Mouse (Mus musculus): ENCODE results near the gene Mief1.

Mief1 gene

GRCm38 (mm10) chr15:80223751-80224150, 10.1 kb upstream of the Mief1 start:
- in situ Hi-C loops (cut with MboI; ENCODE audit: low pct_unique_long_range_greater_than_20kb in 1 of 2, low sequenced_read_pairs in 2 of 2, unreplicated experiment in 1 of 2) = loop anchor here in 1 of 2 experiments (5.0 kb wide), 1 partner anchor 111 kb away; no protein-coding TSS in a partner anchor

- in situ Hi-C loops (cut with MboI; ENCODE audit: low pct_unique_long_range_greater_than_20kb in 1 of 2, low sequenced_read_pairs in 2 of 2, unreplicated experiment in 1 of 2) = no loop called here
Observed at GRCm38 (mm10) chr15:80225208-80225607, 8.6 kb upstream of the Mief1 start.

- in situ Hi-C loops (cut with MboI; ENCODE audit: low pct_unique_long_range_greater_than_20kb in 1 of 2, low sequenced_read_pairs in 2 of 2, unreplicated experiment in 1 of 2) = no loop called here
Observed at GRCm38 (mm10) chr15:80225796-80226195, 8.0 kb upstream of the Mief1 start.

GRCm38 (mm10) chr15:80228071-80228800, 5.6 kb upstream of the Mief1 start:
- in situ Hi-C loops (cut with MboI; ENCODE audit: low pct_unique_long_range_greater_than_20kb in 1 of 2, low sequenced_read_pairs in 2 of 2, unreplicated experiment in 1 of 2) = no loop called here

GRCm38 (mm10) chr15:80232331-80232730, 1.5 kb upstream of the Mief1 start:
- in situ Hi-C loops (cut with MboI; ENCODE audit: low pct_unique_long_range_greater_than_20kb in 1 of 2, low sequenced_read_pairs in 2 of 2, unreplicated experiment in 1 of 2) = no loop called here

- in situ Hi-C loops (cut with MboI; ENCODE audit: low pct_unique_long_range_greater_than_20kb in 1 of 2, low sequenced_read_pairs in 2 of 2, unreplicated experiment in 1 of 2) = no loop called here
Observed at GRCm38 (mm10) chr15:80233053-80233452, 765 bp upstream of the Mief1 start.

- in situ Hi-C loops (cut with MboI; ENCODE audit: low pct_unique_long_range_greater_than_20kb in 1 of 2, low sequenced_read_pairs in 2 of 2, unreplicated experiment in 1 of 2) = no loop called here
Observed at GRCm38 (mm10) chr15:80235535-80235934, 1.7 kb downstream of the Mief1 start, which contains the start of gene AC140267.1. TSS of gene AC140267.1 (plus strand) at chr15:80235835.

GRCm38 (mm10) chr15:80248135-80248534, 14.3 kb downstream of the Mief1 start:
- in situ Hi-C loops (cut with MboI; ENCODE audit: low pct_unique_long_range_greater_than_20kb in 1 of 2, low sequenced_read_pairs in 2 of 2, unreplicated experiment in 1 of 2) = no loop called here

- in situ Hi-C loops (cut with MboI; ENCODE audit: low pct_unique_long_range_greater_than_20kb in 1 of 2, low sequenced_read_pairs in 2 of 2, unreplicated experiment in 1 of 2) = no loop called here
Observed at GRCm38 (mm10) chr15:80248596-80248995, 14.8 kb downstream of the Mief1 start.

GRCm38 (mm10) chr15:80249672-80250071, 15.9 kb downstream of the Mief1 start:
- in situ Hi-C loops (cut with MboI; ENCODE audit: low pct_unique_long_range_greater_than_20kb in 1 of 2, low sequenced_read_pairs in 2 of 2, unreplicated experiment in 1 of 2) = no loop called here

- in situ Hi-C loops (cut with MboI; ENCODE audit: low pct_unique_long_range_greater_than_20kb in 1 of 2, low sequenced_read_pairs in 2 of 2, unreplicated experiment in 1 of 2) = no loop called here
Observed at GRCm38 (mm10) chr15:80250586-80250985, 16.8 kb downstream of the Mief1 start.

- in situ Hi-C loops (cut with MboI; ENCODE audit: low pct_unique_long_range_greater_than_20kb in 1 of 2, low sequenced_read_pairs in 2 of 2, unreplicated experiment in 1 of 2) = no loop called here
Observed at GRCm38 (mm10) chr15:80253530-80253929, 19.7 kb downstream of the Mief1 start.

GRCm38 (mm10) chr15:80254207-80254606, 20.4 kb downstream of the Mief1 start:
- in situ Hi-C loops (cut with MboI; ENCODE audit: low pct_unique_long_range_greater_than_20kb in 1 of 2, low sequenced_read_pairs in 2 of 2, unreplicated experiment in 1 of 2) = no loop called here

GRCm38 (mm10) chr15:80254847-80255645, 21.2 kb downstream of the Mief1 start, which contains the start of gene Atf4:
TSS of gene Atf4 (plus strand) at chr15:80255184.
- in situ Hi-C loops (cut with MboI; ENCODE audit: low pct_unique_long_range_greater_than_20kb in 1 of 2, low sequenced_read_pairs in 2 of 2, unreplicated experiment in 1 of 2) = no loop called here

GRCm38 (mm10) chr15:80255646-80256121, 21.9 kb downstream of the Mief1 start:
- in situ Hi-C loops (cut with MboI; ENCODE audit: low pct_unique_long_range_greater_than_20kb in 1 of 2, low sequenced_read_pairs in 2 of 2, unreplicated experiment in 1 of 2) = no loop called here

GRCm38 (mm10) chr15:80256242-80256641, 22.4 kb downstream of the Mief1 start:
- in situ Hi-C loops (cut with MboI; ENCODE audit: low pct_unique_long_range_greater_than_20kb in 1 of 2, low sequenced_read_pairs in 2 of 2, unreplicated experiment in 1 of 2) = no loop called here

GRCm38 (mm10) chr15:80256656-80257601, 23.1 kb downstream of the Mief1 start:
- in situ Hi-C loops (cut with MboI; ENCODE audit: low pct_unique_long_range_greater_than_20kb in 1 of 2, low sequenced_read_pairs in 2 of 2, unreplicated experiment in 1 of 2) = no loop called here

GRCm38 (mm10) chr15:80257602-80258239, 23.9 kb downstream of the Mief1 start:
- in situ Hi-C loops (cut with MboI; ENCODE audit: low pct_unique_long_range_greater_than_20kb in 1 of 2, low sequenced_read_pairs in 2 of 2, unreplicated experiment in 1 of 2) = no loop called here

Data from mouse embryonic stem cell (cell line).